Mouse (Mus musculus) layer of hippocampus, adult 8-10 months (tissue): ENCODE data around the gene Olfr516. TPM values are rescaled to one million over a fixed set of nuclear protein-coding genes. Genes with fewer than 3 reads are reported as not detected.

ENCODE experiments used
- DNase-seq, 2 experiments: peaks; one replicate each; pipeline ENCODE4 v3.0.0; 2022; ENCODE audit warnings: low spot score in 2 of 2
- total RNA-seq, 4 experiments: library from RNA; stranded (reverse); gene quantifications; 2 replicates each; pipeline ENCODE4 v1.2.4; 2022

Gene Olfr516
- total RNA-seq, result not detected

- no peak for DNase-seq
Observed at GRCm38 (mm10) chr7:108850429-108850828, at the start of gene Olfr516. TSS of gene Olfr516 (minus strand) at chr7:108850529.

GRCm38 (mm10) chr7:108894320-108894719 is 44.0 kb upstream of the Olfr516 start, which contains the start of gene Olfr519:
TSS of gene Olfr519 (minus strand) at chr7:108894420.
- DNase-seq, result no peak

GRCm38 (mm10) chr7:108884906-108885305 is 34.6 kb upstream of the Olfr516 start, which contains the start of gene Olfr518:
TSS of gene Olfr518 (minus strand) at chr7:108885006.
- DNase-seq, result no peak

GRCm38 (mm10) chr7:108872279-108872678 is 21.9 kb upstream of the Olfr516 start, which contains the start of gene Olfr517:
TSS of gene Olfr517 (minus strand) at chr7:108872379.
- DNase-seq, result no peak

DNA sequence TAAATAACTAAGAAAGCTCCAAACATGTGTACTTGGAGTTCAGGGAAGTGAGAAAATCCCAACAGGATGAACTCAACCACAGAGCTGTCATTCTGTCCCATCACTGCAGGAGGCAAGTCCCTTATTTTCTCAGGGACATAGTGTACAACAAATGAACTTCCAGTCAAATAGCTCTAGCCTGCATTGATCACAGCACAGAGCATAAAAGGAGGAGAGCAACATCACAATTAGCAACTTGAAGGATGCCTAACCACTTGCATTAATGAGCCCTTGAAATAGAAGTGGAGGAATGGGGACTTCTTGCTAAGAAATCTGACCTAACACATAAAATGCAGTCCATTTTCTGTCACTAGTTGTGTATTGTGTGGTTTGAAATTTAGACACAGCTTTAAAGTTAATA is 24.4 kb downstream of the Olfr516 start, which contains the start of gene Olfr514:
Olfr514 (minus strand) TSS at position 101 of the 400 bp plus-strand sequence.
- no peak for DNase-seq

GRCm38 (mm10) chr7:108814593-108815215 is 35.6 kb downstream of the Olfr516 start:
- DNase-seq, result peak; percentile 2 to 6

GRCm38 (mm10) chr7:108797205-108797933 is 53.0 kb downstream of the Olfr516 start:
- DNase-seq, result no peak

Other genes starting within 250 kb of the Olfr516 start
- not detected for gene Olfr506, start 239.7 kb downstream of the Olfr516 start, total RNA-seq
- not detected for gene Olfr507, start 228.7 kb downstream of the Olfr516 start, total RNA-seq
- gene Olfr508, start 220.5 kb downstream of the Olfr516 start, total RNA-seq, result not detected
- not detected for gene Olfr509, start 198.6 kb downstream of the Olfr516 start, total RNA-seq
- gene Olfr510, start 184.1 kb downstream of the Olfr516 start, total RNA-seq, result not detected
- gene Olfr512, start 137.2 kb downstream of the Olfr516 start, total RNA-seq, result not detected
- not detected for gene Olfr513, start 99.6 kb downstream of the Olfr516 start, total RNA-seq
- gene Olfr514, start 24.5 kb downstream of the Olfr516 start, total RNA-seq, result not detected
- gene Olfr517, start 21.9 kb upstream of the Olfr516 start, total RNA-seq, result not detected
- not detected for gene Olfr518, start 34.5 kb upstream of the Olfr516 start, total RNA-seq
- not detected for gene Olfr519, start 43.9 kb upstream of the Olfr516 start, total RNA-seq
- gene Nlrp10, start 79.6 kb upstream of the Olfr516 start, total RNA-seq, result under 1 TPM; 0.26 to 0.56 (median 0.42) TPM
- 100 to 1,000 TPM in 2 of 4 experiments, 10 to 100 TPM in 2; 92.4 to 104 (median 100) TPM for gene Eif3f, start 83.9 kb upstream of the Olfr516 start, total RNA-seq
- gene Tub, start 99.8 kb upstream of the Olfr516 start, total RNA-seq, result 100 to 1,000 TPM; 146 to 206 (median 173) TPM
- 10 to 100 TPM; 66.7 to 77.1 (median 72.9) TPM for gene Ric3, start 232.8 kb upstream of the Olfr516 start, total RNA-seq